Mouse (Mus musculus): ENCODE results near the gene Rgs3. TPM values are rescaled to one million over a fixed set of nuclear protein-coding genes. Genes with fewer than 3 reads are reported as not detected.

The Rgs3 gene
- total and polyA plus RNA-seq, 2 experiments from 2014 or later = 52.1 to 114 TPM

GRCm38 (mm10) chr4:62551966-62552365 lies 7.7 kb upstream of the Rgs3 start:
- no peaks in the 10 kb centered on the region for H3K36me3 ChIP-seq (replicated peaks; ENCODE audit: control insufficient read depth, insufficient read depth, low read length)
- no peaks in the 10 kb centered on the region for H3K9me3 ChIP-seq (replicated peaks; ENCODE audit: control insufficient read depth, low read length)
- H3K27ac ChIP-seq (ENCODE audit: low read depth) = no peak overlapping the region
- H3K4me1 ChIP-seq (ENCODE audit: control insufficient read depth, insufficient read depth) = no peaks in the 10 kb centered on the region
- H3K4me3 ChIP-seq (ENCODE audit: low read depth, low read length) = no peak overlapping the region
- no peak for ATAC-seq (ENCODE audit: insufficient read depth, low read depth)
- no peak overlapping the region for H3K9ac ChIP-seq (replicated peaks; ENCODE audit: low read depth, low read length)
- no peak overlapping the region for H3K4me2 ChIP-seq (ENCODE audit: low read depth, low read length)
- DNase-seq (ENCODE audit: low spot score) = no peak
- H3K27me3 ChIP-seq (ENCODE audit: control insufficient read depth, insufficient read depth, low read length) = no peaks in the 10 kb centered on the region
- TF ChIP-seq CTCF (IDR thresholded peaks at IDR 0.05; ENCODE audit: low read depth) (no peak), EP300 (IDR thresholded peaks at IDR 0.05; ENCODE audit: low read depth) (no peak)
- WGBS = 77% methylated on average over 7 of the region's 7 CpGs

DNA sequence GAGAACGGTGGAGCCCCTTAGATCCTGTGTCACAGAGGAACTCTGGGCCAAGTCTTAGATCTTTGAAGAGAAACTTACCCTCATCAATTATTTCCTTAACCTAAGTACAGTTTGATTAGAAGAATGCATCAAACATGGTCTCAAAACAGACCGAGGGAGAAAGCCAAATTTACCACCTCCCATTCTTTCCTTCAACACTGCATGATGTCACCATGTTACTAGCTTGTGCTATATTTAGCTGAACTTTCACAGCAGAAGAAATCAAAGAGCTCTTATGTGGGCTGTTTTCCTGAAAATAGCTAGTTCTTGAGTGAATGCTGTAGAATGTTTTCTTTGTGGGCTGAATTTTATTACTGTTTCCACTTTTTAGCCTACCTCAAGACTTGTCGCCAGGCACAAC lies 2.2 kb upstream of the Rgs3 start:
- ATAC-seq (ENCODE audit: insufficient read depth, low read depth) (0 out of 2 replicates have a peak, but pooled peaks have one; percentile 28), DNase-seq (ENCODE audit: low spot score) (peak; percentile 77)
- WGBS = 22% methylated on average over 3 of the region's 3 CpGs
- H3K9me3 ChIP-seq (replicated peaks; ENCODE audit: control insufficient read depth, low read length) = no peaks in the 10 kb centered on the region
- H3K4me3 ChIP-seq (ENCODE audit: low read depth, low read length) = no peak overlapping the region
- no peak overlapping the region for H3K4me2 ChIP-seq (ENCODE audit: low read depth, low read length)
- TF ChIP-seq CTCF (IDR thresholded peaks at IDR 0.05; ENCODE audit: low read depth) (no peak), EP300 (IDR thresholded peaks at IDR 0.05; ENCODE audit: low read depth) (no peak)
- no peak overlapping the region for H3K27ac ChIP-seq (ENCODE audit: low read depth)
- peaks cover 2% of the 10 kb centered on the region for H3K27me3 ChIP-seq (ENCODE audit: control insufficient read depth, insufficient read depth, low read length)
- no peak overlapping the region for H3K9ac ChIP-seq (replicated peaks; ENCODE audit: low read depth, low read length)
- H3K36me3 ChIP-seq (replicated peaks; ENCODE audit: control insufficient read depth, insufficient read depth, low read length) = no peaks in the 10 kb centered on the region
- H3K4me1 ChIP-seq (ENCODE audit: control insufficient read depth, insufficient read depth) = peaks cover 6% of the 10 kb centered on the region

GRCm38 (mm10) chr4:62560963-62561629 lies 1.4 kb downstream of the Rgs3 start:
- H3K9ac ChIP-seq (replicated peaks; ENCODE audit: low read depth, low read length) = no peak overlapping the region
- DNase-seq (ENCODE audit: low spot score) = peak; percentile 91
- no peak for TF ChIP-seq EP300 (IDR thresholded peaks at IDR 0.05; ENCODE audit: low read depth)
- peak; percentile 81 for TF ChIP-seq CTCF (IDR thresholded peaks at IDR 0.05; ENCODE audit: low read depth)
- peaks cover 7% of the 10 kb centered on the region for H3K4me1 ChIP-seq (ENCODE audit: control insufficient read depth, insufficient read depth)
- H3K27me3 ChIP-seq (ENCODE audit: control insufficient read depth, insufficient read depth, low read length) = peaks cover 37% of the 10 kb centered on the region
- no peak overlapping the region for H3K4me2 ChIP-seq (ENCODE audit: low read depth, low read length)
- WGBS = 19% methylated on average over 4 of the region's 4 CpGs
- H3K27ac ChIP-seq (ENCODE audit: low read depth) = no peak overlapping the region
- no peak overlapping the region for H3K4me3 ChIP-seq (ENCODE audit: low read depth, low read length)
- peak; percentile 33; the same call in 1 of the 2 replicates for ATAC-seq (ENCODE audit: insufficient read depth, low read depth)
- no peaks in the 10 kb centered on the region for H3K9me3 ChIP-seq (replicated peaks; ENCODE audit: control insufficient read depth, low read length)
- H3K36me3 ChIP-seq (replicated peaks; ENCODE audit: control insufficient read depth, insufficient read depth, low read length) = no peaks in the 10 kb centered on the region

DNA sequence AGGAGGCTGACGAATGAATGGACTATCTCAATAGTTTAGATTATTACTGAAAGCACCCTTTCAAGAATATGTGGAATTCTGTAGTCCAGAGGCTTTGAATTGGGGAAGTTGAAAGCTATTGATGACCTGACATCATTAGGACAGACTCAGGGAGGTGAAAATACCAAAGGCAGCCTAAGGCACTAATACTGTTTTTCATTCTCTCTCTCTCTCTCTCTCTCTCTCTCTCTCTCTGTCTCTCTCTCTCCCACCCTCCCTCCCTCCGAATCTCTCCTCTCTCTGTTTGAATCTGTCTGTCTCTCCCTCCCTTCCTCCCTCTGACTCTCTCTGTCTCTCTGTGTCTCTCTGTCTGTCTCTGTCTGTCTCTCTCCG lies 2.0 kb downstream of the Rgs3 start:
- no peak for TF ChIP-seq EP300 (IDR thresholded peaks at IDR 0.05; ENCODE audit: low read depth)
- no peak for TF ChIP-seq CTCF (IDR thresholded peaks at IDR 0.05; ENCODE audit: low read depth)
- no peak overlapping the region for H3K4me2 ChIP-seq (ENCODE audit: low read depth, low read length)
- H3K4me1 ChIP-seq (ENCODE audit: control insufficient read depth, insufficient read depth) = peaks cover 12% of the 10 kb centered on the region
- H3K4me3 ChIP-seq (ENCODE audit: low read depth, low read length) = no peak overlapping the region
- DNase-seq (ENCODE audit: low spot score) = no peak
- 42% methylated on average over 3 of the region's 3 CpGs for WGBS
- peaks cover 42% of the 10 kb centered on the region for H3K27me3 ChIP-seq (ENCODE audit: control insufficient read depth, insufficient read depth, low read length)
- ATAC-seq (ENCODE audit: insufficient read depth, low read depth) = no peak
- H3K27ac ChIP-seq (ENCODE audit: low read depth) = no peak overlapping the region
- no peaks in the 10 kb centered on the region for H3K9me3 ChIP-seq (replicated peaks; ENCODE audit: control insufficient read depth, low read length)
- no peaks in the 10 kb centered on the region for H3K36me3 ChIP-seq (replicated peaks; ENCODE audit: control insufficient read depth, insufficient read depth, low read length)
- H3K9ac ChIP-seq (replicated peaks; ENCODE audit: low read depth, low read length) = no peak overlapping the region

DNA sequence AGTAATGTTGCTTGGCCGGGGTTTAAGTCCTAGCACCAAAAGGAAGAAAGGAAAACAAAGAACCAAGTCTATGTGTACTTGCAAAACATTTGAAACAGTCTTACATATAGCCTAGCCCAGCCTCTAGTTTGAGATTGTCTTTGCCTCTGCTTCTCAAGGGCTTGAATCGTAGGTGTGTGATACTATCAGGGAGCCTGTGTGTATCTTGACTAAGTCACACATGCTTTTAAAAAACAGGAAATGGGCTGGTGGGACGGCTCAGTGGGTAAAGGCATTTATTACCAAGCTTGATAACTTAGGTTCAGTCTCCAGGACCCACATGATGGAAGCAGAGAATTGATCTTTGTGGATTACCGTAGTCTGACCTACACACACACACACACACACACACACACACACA lies 2.4 kb downstream of the Rgs3 start:
- Histone ChIP-seq H3K9ac (replicated peaks; ENCODE audit: low read depth, low read length) (no peak overlapping the region), H3K27me3 (ENCODE audit: control insufficient read depth, insufficient read depth, low read length) (peaks cover 46% of the 10 kb centered on the region), H3K9me3 (replicated peaks; ENCODE audit: control insufficient read depth, low read length) (no peaks in the 10 kb centered on the region), H3K4me2 (ENCODE audit: low read depth, low read length) (no peak overlapping the region), H3K4me1 (ENCODE audit: control insufficient read depth, insufficient read depth) (peaks cover 13% of the 10 kb centered on the region), H3K4me3 (ENCODE audit: low read depth, low read length) (no peak overlapping the region), H3K36me3 (replicated peaks; ENCODE audit: control insufficient read depth, insufficient read depth, low read length) (no peaks in the 10 kb centered on the region), H3K27ac (ENCODE audit: low read depth) (no peak overlapping the region)
- ATAC-seq (ENCODE audit: insufficient read depth, low read depth) = no peak
- DNase-seq (ENCODE audit: low spot score) = no peak
- TF ChIP-seq CTCF (IDR thresholded peaks at IDR 0.05; ENCODE audit: low read depth) (no peak), EP300 (IDR thresholded peaks at IDR 0.05; ENCODE audit: low read depth) (no peak)
- WGBS = 56% methylated on average over 4 of the region's 4 CpGs

DNA sequence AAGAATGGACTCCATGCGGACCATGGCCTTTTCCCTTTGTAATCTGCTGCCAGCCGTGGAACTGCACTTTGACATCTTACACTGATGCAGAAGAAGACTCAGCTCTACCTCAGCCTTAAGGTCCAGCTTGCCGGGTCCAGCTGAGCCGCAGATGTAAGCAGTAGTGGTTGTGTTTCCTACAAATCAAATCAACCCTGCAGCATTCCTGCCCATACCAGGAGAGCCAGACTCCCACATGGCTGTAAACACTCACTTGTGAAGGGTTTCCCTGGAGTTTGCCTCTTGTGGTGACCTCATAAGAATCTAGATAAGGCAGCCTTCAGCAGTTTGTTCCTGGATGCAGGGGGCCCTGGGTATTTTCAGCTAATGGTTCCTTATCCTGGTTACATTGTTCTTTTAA lies 6.9 kb downstream of the Rgs3 start:
- no peaks in the 10 kb centered on the region for H3K9me3 ChIP-seq (replicated peaks; ENCODE audit: control insufficient read depth, low read length)
- ATAC-seq (ENCODE audit: insufficient read depth, low read depth) (peak; percentile 45), DNase-seq (ENCODE audit: low spot score) (peak; percentile 43)
- 19% methylated on average over 4 of the region's 4 CpGs for WGBS
- no peak overlapping the region for H3K9ac ChIP-seq (replicated peaks; ENCODE audit: low read depth, low read length)
- H3K27ac ChIP-seq (ENCODE audit: low read depth) = no peak overlapping the region
- no peak overlapping the region for H3K4me2 ChIP-seq (ENCODE audit: low read depth, low read length)
- peaks cover 81% of the 10 kb centered on the region for H3K27me3 ChIP-seq (ENCODE audit: control insufficient read depth, insufficient read depth, low read length)
- H3K4me3 ChIP-seq (ENCODE audit: low read depth, low read length) = no peak overlapping the region
- TF ChIP-seq CTCF (IDR thresholded peaks at IDR 0.05; ENCODE audit: low read depth) (no peak), EP300 (IDR thresholded peaks at IDR 0.05; ENCODE audit: low read depth) (no peak)
- peaks cover 9% of the 10 kb centered on the region for H3K4me1 ChIP-seq (ENCODE audit: control insufficient read depth, insufficient read depth)
- H3K36me3 ChIP-seq (replicated peaks; ENCODE audit: control insufficient read depth, insufficient read depth, low read length) = no peaks in the 10 kb centered on the region

Data from heart, postnatal 0 days (tissue).